Mouse (Mus musculus) liver, embryonic 14.5 days (tissue): ENCODE results near the gene Pank2. TPM values are rescaled to one million over a fixed set of nuclear protein-coding genes. Genes with fewer than 3 reads are reported as not detected.
A peak's percentile ranks its signal among the peaks of the same experiment; 100 is the strongest.

Experiments
- ATAC-seq: fragments of 200-750 bp; cut with Nextera tagmentation; 2 replicates; pipeline ENCODE4 v1.8.0; 2017; ENCODE audit warnings: moderate number of reproducible peaks, mild to moderate bottlenecking, moderate library complexity; ENCODE audit not compliant: insufficient read depth
- DNase-seq, 3 experiments: peaks; one replicate each; pipeline ENCODE4 v3.0.0-alpha.2; 2012 to 2013; ENCODE audit warnings: low read depth in 3 of 3, low spot score in 3 of 3
- H3K27ac ChIP-seq: fragments of 300-500 bp; sonication (generic); 2 replicates; pipeline ENCODE4 v1.5.1; 2014; ENCODE audit warnings: moderate library complexity, mild to moderate bottlenecking, control low read depth, inconsistent platforms
- H3K27me3 ChIP-seq: fragments of 300-500 bp; sonication (generic); 2 replicates; pipeline ENCODE4 v1.6.1; 2014; ENCODE audit warnings: mild to moderate bottlenecking, low read length, moderate library complexity; ENCODE audit not compliant: control insufficient read depth, insufficient read depth
- H3K36me3 ChIP-seq: fragments of 300-500 bp; sonication (generic); replicated peaks from 2 replicates; pipeline ENCODE4 v1.6.1; 2014; ENCODE audit warnings: low read depth; ENCODE audit not compliant: control insufficient read depth, insufficient read depth
- H3K4me1 ChIP-seq, 2 experiments: fragments of 200-500 bp in 1 of 2; fragments of 300-500 bp in 1 of 2; sonication (generic) in 1 of 2; replicated peaks; 2 replicates each; pipeline ENCODE4 v1.6.1; 2012 to 2014; ENCODE audit warnings: antibody characterized with exemption in 1 of 2, inconsistent platforms in 1 of 2, low read length in 1 of 2; ENCODE audit not compliant: control insufficient read depth in 2 of 2, insufficient read depth in 2 of 2
- H3K4me2 ChIP-seq: fragments of 300-500 bp; sonication (generic); 2 replicates; pipeline ENCODE4 v1.6.1; 2014; ENCODE audit warnings: low read depth, mild to moderate bottlenecking, control low read depth, moderate library complexity
- H3K4me3 ChIP-seq, 2 experiments: fragments of 200-500 bp in 1 of 2; fragments of 300-500 bp in 1 of 2; sonication (generic) in 1 of 2; 2 replicates each; pipeline ENCODE4 v1.5.1; 2012 to 2014; ENCODE audit warnings: low read depth in 2 of 2, low read length in 2 of 2, mild to moderate bottlenecking in 2 of 2, control low read depth in 1 of 2, inconsistent platforms in 1 of 2, moderate library complexity in 1 of 2; ENCODE audit not compliant: insufficient read depth in 1 of 2
- H3K9ac ChIP-seq: fragments of 300-500 bp; sonication (generic); replicated peaks from 2 replicates; pipeline ENCODE4 v1.6.1; 2014; ENCODE audit warnings: mild to moderate bottlenecking, control low read depth, moderate library complexity
- H3K9me3 ChIP-seq: fragments of 300-500 bp; sonication (generic); 2 replicates; pipeline ENCODE4 v1.6.1; 2016; ENCODE audit warnings: low read length, mixed read lengths; ENCODE audit not compliant: control insufficient read depth
- CTCF ChIP-seq: IDR thresholded peaks from 2 replicates; pipeline ENCODE4 v1.5.1; 2016; ENCODE audit warnings: antibody characterized with exemption, low read depth, control low read depth
- EP300 ChIP-seq: IDR thresholded peaks from 2 replicates; pipeline ENCODE4 v1.6.1; 2016; ENCODE audit warnings: antibody characterized with exemption, low read depth
- WGBS: fragments of 180-500 bp; shearing (Covaris S2); extraction: QIAGEN DNeasy Blood & Tissue Kit; methylation state at CpG from one replicate; pipeline ENCODE4 v1.1.7; 2014; ENCODE audit not compliant: insufficient replicate concordance; 5-methylcytosine and 5-hydroxymethylcytosine counted together
- polyA plus RNA-seq, 2 experiments: library from polyadenylated mRNA; depleted of rRNA in 1 of 2; stranded (reverse) in 1 of 2; unstranded in 1 of 2; fragments of >200 nt; fragmentation: Nextera tagmentation in 1 of 2; extraction: Ambion mirVana in 1 of 2; gene quantifications; 2 replicates each; pipeline versions ENCODE4 v1.2.1 to v1.2.3; 2012 to 2014

Pank2 gene
- polyA plus RNA-seq, 2 experiments: 14.3 to 24.3 TPM

DNA sequence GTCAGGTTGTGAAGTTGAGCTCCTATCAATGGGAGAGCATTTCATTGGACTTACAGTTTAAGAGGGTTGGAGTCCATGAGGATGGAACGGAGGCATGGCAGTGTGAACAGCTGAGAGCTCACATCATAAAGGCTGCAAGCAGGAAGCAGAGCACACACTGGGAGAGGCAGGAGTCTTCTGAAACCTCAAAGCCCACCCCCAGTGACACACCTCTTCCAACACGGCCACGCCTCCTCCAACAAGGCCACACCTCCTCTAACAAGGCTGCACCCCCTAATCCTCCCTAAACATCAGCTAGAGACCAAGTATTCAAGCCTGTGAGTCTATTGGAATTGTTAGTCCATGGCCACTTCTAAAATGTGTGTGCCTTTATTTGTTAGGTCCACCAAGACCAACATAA, 6.6 kb upstream of the Pank2 start:
- DNase-seq (no peak), ATAC-seq (no peak)
- no peaks in the 10 kb centered on the region for H3K27me3 ChIP-seq
- H3K4me1 ChIP-seq: peaks cover 46 to 47% of the 10 kb centered on the region in 2 experiments
- TF ChIP-seq CTCF: no peak
- no peak for TF ChIP-seq EP300
- H3K36me3 ChIP-seq: no peaks in the 10 kb centered on the region
- H3K27ac ChIP-seq: peak overlapping the region; percentile 18; the same call in 1 of the 2 replicates
- H3K4me2 ChIP-seq: no peak overlapping the region
- no peak overlapping the region for H3K4me3 ChIP-seq
- H3K9me3 ChIP-seq: no peaks in the 10 kb centered on the region
- 49% methylated on average over 3 of the region's 3 CpGs for WGBS
- no peak overlapping the region for H3K9ac ChIP-seq

DNA sequence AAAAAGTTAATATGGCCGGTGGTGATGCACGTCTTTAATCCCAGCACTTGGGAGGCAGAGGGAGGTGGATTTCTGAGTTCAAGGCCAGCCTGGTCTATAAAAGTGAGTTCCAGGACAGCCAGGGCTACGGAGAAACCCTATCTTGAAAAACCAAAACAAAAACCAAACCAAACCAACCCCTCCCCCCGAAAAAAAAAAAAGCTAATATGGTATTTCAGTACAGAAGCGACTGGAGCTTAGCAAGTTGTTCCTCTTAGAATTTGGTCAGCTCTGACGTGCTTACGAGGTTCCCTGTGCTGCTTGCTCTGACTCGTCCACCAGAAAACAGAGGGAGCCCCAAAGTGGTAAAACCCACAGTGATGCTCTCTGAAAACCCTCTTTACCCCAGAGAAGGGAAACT, 3.6 kb upstream of the Pank2 start:
- WGBS: 64% methylated on average over 8 of the region's 8 CpGs
- H3K4me1 ChIP-seq: peaks cover 52 to 55% of the 10 kb centered on the region in 2 experiments
- ATAC-seq (no peak), DNase-seq (no peak)
- H3K27me3 ChIP-seq: no peaks in the 10 kb centered on the region
- H3K9ac ChIP-seq: no peak overlapping the region
- H3K4me2 ChIP-seq: no peak overlapping the region
- H3K4me3 ChIP-seq: no peak overlapping the region
- H3K9me3 ChIP-seq: no peaks in the 10 kb centered on the region
- TF ChIP-seq CTCF (no peak), EP300 (no peak)
- H3K27ac ChIP-seq: no peak overlapping the region
- no peaks in the 10 kb centered on the region for H3K36me3 ChIP-seq

DNA sequence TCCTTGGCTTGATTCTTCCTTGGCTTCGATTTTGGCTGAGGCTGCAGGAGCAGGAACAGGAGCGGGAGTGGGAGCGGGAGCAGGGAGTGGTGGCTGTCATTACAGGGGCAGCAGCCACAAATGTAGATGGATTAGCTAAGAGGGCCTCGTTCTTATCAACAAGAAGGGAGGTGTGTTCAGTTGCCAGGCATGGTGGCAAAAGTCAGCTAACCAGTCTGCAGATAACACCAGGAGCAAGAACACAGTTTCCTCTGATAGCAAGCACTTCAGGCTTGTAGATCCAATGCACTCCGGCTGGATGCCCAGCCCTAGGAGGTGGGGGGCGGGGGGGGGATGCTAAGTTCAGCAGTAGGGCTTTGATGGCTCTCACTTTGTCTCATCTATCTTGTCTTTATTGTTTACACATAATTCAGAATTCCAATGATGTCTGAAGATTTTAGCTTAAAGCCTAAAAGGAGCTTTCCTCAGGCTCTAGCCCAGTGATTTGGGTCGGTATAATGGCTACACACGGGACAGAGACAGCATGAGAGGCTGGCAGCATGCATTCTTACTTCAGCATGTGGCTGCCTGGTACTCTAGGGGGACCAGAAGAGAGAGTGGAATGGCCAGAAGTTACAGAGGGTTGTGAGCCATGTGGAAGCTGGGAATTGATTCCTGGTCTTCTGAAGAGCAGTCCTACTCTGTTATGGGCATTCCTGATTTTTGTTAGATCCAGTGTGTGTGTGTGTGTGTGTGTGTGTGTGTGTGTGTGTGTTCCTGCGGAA, 1.6 kb upstream of the Pank2 start:
- Histone ChIP-seq H3K27me3 (no peaks in the 10 kb centered on the region), H3K4me1 (peaks cover 49 to 57% of the 10 kb centered on the region in 2 experiments), H3K27ac (peak overlapping the region; percentile 93), H3K4me3 (peak overlapping the region; percentile 6 to 28; a peak in 2 of 4 replicates), H3K36me3 (peaks cover 3% of the 10 kb centered on the region; the same call in 1 of the 2 replicates), H3K9me3 (no peaks in the 10 kb centered on the region), H3K9ac (peak overlapping the region; percentile 52), H3K4me2 (peak overlapping the region; percentile 95)
- ATAC-seq: peak; percentile 36
- TF ChIP-seq CTCF (no peak), EP300 (peak; percentile 71)
- DNase-seq: peak; percentile 60 to 75 (median 64)
- 25% methylated on average over 9 of the region's 9 CpGs for WGBS

DNA sequence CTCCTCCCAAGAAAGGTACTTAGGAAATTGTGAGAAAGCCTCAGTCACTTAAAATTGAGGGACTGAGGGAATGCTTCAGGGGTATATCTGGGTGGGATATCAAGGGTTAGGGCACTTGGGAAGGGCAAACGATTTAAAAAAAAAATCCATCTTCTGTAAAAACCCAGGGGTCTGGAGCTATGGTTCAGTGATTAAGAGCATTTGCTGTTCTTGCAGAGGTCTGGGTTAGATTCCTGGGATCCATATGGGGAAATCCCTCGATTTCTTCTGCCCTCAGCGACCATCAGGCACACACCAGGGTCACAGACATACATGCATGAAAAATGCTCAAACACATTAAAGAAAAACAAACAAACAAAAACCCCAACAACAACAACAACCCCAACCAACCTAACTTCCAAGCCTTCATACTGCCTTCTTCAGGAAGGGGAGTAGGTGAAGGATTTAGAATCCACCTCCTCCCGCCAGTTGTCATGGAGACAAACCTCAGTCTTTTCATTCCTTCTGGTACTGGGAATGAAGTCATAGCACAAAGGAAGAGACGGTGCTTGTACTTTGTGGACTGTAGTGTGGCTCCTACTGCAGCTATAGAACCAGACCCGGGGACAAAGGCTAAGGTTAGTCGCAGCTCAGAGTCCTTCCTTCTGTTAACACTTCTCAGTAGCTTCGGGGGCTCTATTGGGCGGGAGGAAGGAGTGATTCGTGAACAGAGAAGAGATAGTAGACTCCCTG, 648 bp upstream of the Pank2 start:
- 12% methylated on average over 10 of the region's 10 CpGs for WGBS
- Histone ChIP-seq H3K36me3 (peaks cover 8% of the 10 kb centered on the region), H3K4me3 (peak overlapping the region; percentile 77 to 94), H3K9me3 (no peaks in the 10 kb centered on the region), H3K27me3 (no peaks in the 10 kb centered on the region), H3K9ac (peak overlapping the region; percentile 77), H3K27ac (peak overlapping the region; percentile 93), H3K4me2 (peak overlapping the region; percentile 95), H3K4me1 (peaks cover 47 to 54% of the 10 kb centered on the region in 2 experiments)
- DNase-seq (no peak), ATAC-seq (peak; percentile 30)
- no peak for TF ChIP-seq CTCF
- no peak for TF ChIP-seq EP300
